Mouse (Mus musculus) heart, adult 2 months (tissue): ENCODE results near the gene 9930022D16Rik. TPM values are rescaled to one million over a fixed set of nuclear protein-coding genes. Genes with fewer than 3 reads are reported as not detected.

ENCODE experiments used
- DNase-seq, 2 experiments: peaks; one replicate each; pipeline ENCODE4 v3.0.0; 2021
- H3K27ac ChIP-seq: fragments of 200-600 bp; 2 replicates; pipeline ENCODE4 v1.8.1; 2022
- H3K27me3 ChIP-seq: fragments of 200-500 bp; 2 replicates; pipeline ENCODE4 v1.6.1; 2012; ENCODE audit warnings: mild to moderate bottlenecking, low read length, inconsistent platforms, mixed read lengths; ENCODE audit not compliant: control insufficient read depth, insufficient read depth
- H3K36me3 ChIP-seq: fragments of 200-500 bp; 2 replicates; pipeline ENCODE4 v1.6.1; 2012; ENCODE audit warnings: low read length, inconsistent platforms; ENCODE audit not compliant: control insufficient read depth, insufficient read depth
- H3K4me1 ChIP-seq: fragments of 200-500 bp; 2 replicates; pipeline ENCODE4 v1.6.1; 2011; ENCODE audit warnings: low read length; ENCODE audit not compliant: control insufficient read depth, insufficient read depth
- H3K4me3 ChIP-seq: fragments of 200-600 bp; 2 replicates; pipeline ENCODE4 v1.8.1; 2022
- H3K79me2 ChIP-seq: fragments of 200-500 bp; replicated peaks from 2 replicates; pipeline ENCODE4 v1.6.1; 2012; ENCODE audit warnings: mild to moderate bottlenecking, inconsistent platforms, low read length, moderate library complexity, mixed read lengths; ENCODE audit not compliant: control insufficient read depth, insufficient read depth
- H3K9ac ChIP-seq: fragments of 200-500 bp; 2 replicates; pipeline ENCODE4 v1.6.1; 2012; ENCODE audit warnings: low read depth, mild to moderate bottlenecking, control low read depth, inconsistent platforms, low read length, mixed read lengths
- CTCF ChIP-seq: fragments of 200-600 bp; IDR thresholded peaks from 2 replicates; pipeline ENCODE4 v1.8.1; 2022; ENCODE audit warnings: antibody characterized with exemption, mild to moderate bottlenecking, moderate library complexity
- EP300 ChIP-seq: fragments of 200-500 bp; IDR thresholded peaks from 2 replicates; pipeline ENCODE4 v1.6.1; 2011; ENCODE audit warnings: low read depth, low read length, control low read depth; ENCODE audit not compliant: insufficient read depth
- POLR2A ChIP-seq: fragments of 200-500 bp; IDR thresholded peaks from 2 replicates; pipeline ENCODE4 v1.6.1; 2011; ENCODE audit warnings: mild to moderate bottlenecking, low read depth, low read length, control low read depth; ENCODE audit not compliant: insufficient read depth
- WGBS: fragments of 180-500 bp; shearing (Covaris S2); methylation state at CpG from one replicate; pipeline ENCODE4 v1.1.7; 2018; 5-methylcytosine and 5-hydroxymethylcytosine counted together
- intact Hi-C: fragments of 180-260 bp; cut with DNase I; formaldehyde crosslinking; loops from one replicate; pipeline ENCODE4 v1.15.1; 2025
- polyA plus RNA-seq: library from polyadenylated mRNA; depleted of rRNA; stranded (reverse); fragments of >200 nt; gene quantifications from 2 replicates; pipeline ENCODE4 v1.2.3, GENCODE M21; 2012
- total RNA-seq, 2 experiments: library from RNA; stranded (reverse); gene quantifications; 2 replicates each; pipeline ENCODE4 v1.2.3; 2021

The 9930022D16Rik gene
- total and polyA plus RNA-seq, 3 experiments: not detected

DNA sequence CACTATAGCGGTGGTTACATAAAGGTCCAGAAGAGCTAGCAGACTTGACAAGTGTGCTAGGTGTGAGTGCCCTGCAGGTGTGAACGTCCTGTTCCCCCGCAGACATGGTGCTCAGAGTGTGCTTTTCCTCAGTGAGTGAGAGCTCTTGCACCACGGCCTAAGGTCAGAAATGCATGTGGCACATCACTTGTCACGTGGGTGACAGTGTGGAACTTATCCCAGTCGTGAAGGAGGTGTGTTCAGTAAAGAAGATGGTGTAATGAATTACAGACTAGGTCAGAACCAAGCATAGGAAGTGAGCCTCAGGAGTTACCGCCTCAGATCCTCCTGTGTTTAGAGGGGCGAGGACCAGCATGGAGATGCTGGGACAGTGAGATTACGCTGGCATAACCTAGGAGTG, 18.4 kb upstream of the 9930022D16Rik start:
- intact Hi-C loops: no loop called here
- H3K79me2 ChIP-seq: peaks cover 3% of the 10 kb centered on the region
- no peak for TF ChIP-seq EP300
- no peak for TF ChIP-seq CTCF
- TF ChIP-seq POLR2A: no peak
- H3K27ac ChIP-seq: no peak overlapping the region
- no peaks in the 10 kb centered on the region for H3K36me3 ChIP-seq
- no peak overlapping the region for H3K9ac ChIP-seq
- no peak for DNase-seq
- H3K27me3 ChIP-seq: no peaks in the 10 kb centered on the region
- no peak overlapping the region for H3K4me3 ChIP-seq
- H3K4me1 ChIP-seq: peaks cover 3% of the 10 kb centered on the region
- WGBS: 84% methylated on average over 9 of the region's 9 CpGs

DNA sequence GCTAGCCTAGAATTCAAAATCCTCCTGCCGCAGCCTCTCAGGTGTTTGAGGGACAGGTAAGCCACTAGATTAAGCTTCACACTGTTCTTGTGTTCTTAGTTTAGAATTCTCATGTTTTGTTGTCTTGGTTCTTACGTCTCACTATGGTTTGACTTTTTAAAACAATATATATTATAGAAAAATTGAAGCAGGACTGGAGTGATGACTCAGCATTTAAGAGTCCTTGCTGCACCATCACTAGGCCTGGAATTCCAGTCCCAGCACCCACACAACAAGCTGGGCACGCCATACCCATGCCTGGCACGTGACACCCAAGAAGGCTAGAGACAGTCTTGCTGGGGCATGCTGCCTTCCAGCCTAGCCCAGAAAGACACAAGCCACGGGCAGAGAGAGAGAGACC, 7.3 kb upstream of the 9930022D16Rik start:
- H3K27ac ChIP-seq: no peak overlapping the region
- no peaks in the 10 kb centered on the region for H3K4me1 ChIP-seq
- intact Hi-C loops: no loop called here
- H3K27me3 ChIP-seq: no peaks in the 10 kb centered on the region
- DNase-seq: no peak
- no peaks in the 10 kb centered on the region for H3K36me3 ChIP-seq
- no peaks in the 10 kb centered on the region for H3K79me2 ChIP-seq
- 87% methylated on average over 5 of the region's 5 CpGs for WGBS
- no peak overlapping the region for H3K9ac ChIP-seq
- TF ChIP-seq CTCF: no peak
- TF ChIP-seq POLR2A: no peak
- no peak for TF ChIP-seq EP300
- H3K4me3 ChIP-seq: no peak overlapping the region

- Histone ChIP-seq H3K4me3 (no peak overlapping the region), H3K79me2 (no peaks in the 10 kb centered on the region), H3K9ac (no peak overlapping the region), H3K36me3 (no peaks in the 10 kb centered on the region), H3K27ac (no peak overlapping the region), H3K4me1 (no peaks in the 10 kb centered on the region), H3K27me3 (no peaks in the 10 kb centered on the region)
- no peak for TF ChIP-seq CTCF
- TF ChIP-seq EP300: no peak
- no peak for TF ChIP-seq POLR2A
- 81% methylated on average over 15 of the region's 15 CpGs for WGBS
- intact Hi-C loops: no loop called here
- no peak for DNase-seq
These were observed 3.3 kb upstream of the 9930022D16Rik start for GRCm38 (mm10) chr11:109410197-109410980.

DNA sequence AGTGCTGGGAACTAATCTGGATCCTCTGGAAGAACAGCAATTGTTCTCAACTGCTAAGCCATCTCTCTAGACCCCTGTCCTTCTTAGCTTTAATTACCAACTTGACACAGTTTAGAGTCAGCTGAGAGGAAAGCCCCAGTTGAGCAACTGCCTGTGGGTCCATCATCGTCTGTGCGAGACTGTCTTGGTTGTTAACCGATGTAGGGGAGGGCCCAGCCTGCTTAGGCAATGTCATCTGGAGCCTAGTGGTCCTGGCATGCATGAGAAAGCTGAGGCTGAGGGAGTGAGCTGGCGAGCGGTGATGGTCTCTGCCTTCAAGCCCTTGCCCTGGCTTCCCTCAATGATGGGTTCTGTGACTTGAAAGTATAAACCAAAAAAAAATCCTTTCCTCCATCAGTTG, 1.1 kb downstream of the 9930022D16Rik start:
- no peak for TF ChIP-seq CTCF
- no peak for TF ChIP-seq POLR2A
- TF ChIP-seq EP300: no peak
- no peak overlapping the region for H3K27ac ChIP-seq
- no peaks in the 10 kb centered on the region for H3K36me3 ChIP-seq
- intact Hi-C loops: no loop called here
- no peak overlapping the region for H3K4me3 ChIP-seq
- no peaks in the 10 kb centered on the region for H3K4me1 ChIP-seq
- no peaks in the 10 kb centered on the region for H3K79me2 ChIP-seq
- no peak overlapping the region for H3K9ac ChIP-seq
- no peaks in the 10 kb centered on the region for H3K27me3 ChIP-seq
- DNase-seq: no peak
- 95% methylated on average over 5 of the region's 5 CpGs for WGBS

- Histone ChIP-seq H3K27ac (no peak overlapping the region), H3K4me1 (no peaks in the 10 kb centered on the region), H3K79me2 (no peaks in the 10 kb centered on the region), H3K9ac (no peak overlapping the region), H3K36me3 (no peaks in the 10 kb centered on the region), H3K4me3 (no peak overlapping the region), H3K27me3 (no peaks in the 10 kb centered on the region)
- intact Hi-C loops: no loop called here
- DNase-seq: no peak
- 57% methylated on average over 8 of the region's 8 CpGs for WGBS
- TF ChIP-seq EP300 (no peak), POLR2A (no peak), CTCF (no peak)
These were observed 3.1 kb downstream of the 9930022D16Rik start for GRCm38 (mm10) chr11:109416709-109417420.

DNA sequence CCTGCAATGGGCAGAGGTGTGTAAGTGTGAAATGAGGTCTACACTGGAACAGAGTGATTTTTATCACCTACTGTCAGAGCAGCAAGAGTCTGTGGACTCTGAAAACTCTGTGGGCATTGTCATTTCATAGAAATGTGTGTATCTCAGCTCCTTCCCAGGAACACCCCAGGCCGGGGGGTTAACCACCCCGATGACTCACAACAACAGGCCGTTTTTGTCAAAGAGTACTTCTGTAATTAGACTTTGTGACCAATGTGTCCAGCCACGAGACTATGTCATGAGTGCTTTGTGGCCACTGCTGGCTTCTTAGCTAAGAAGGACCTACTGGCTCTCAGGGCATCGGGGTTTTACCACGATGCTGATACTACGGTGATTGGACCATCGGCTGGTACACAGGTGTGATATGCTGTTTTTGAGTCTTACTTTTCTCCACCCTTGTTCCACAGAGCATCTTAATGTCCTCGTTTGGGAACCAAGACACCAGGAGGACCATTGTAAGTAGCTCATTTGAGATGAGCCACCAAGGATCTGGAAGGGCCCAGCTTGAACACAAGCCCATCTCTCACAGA, 3.8 kb downstream of the 9930022D16Rik start:
- intact Hi-C loops: no loop called here
- 72% methylated on average over 9 of the region's 9 CpGs for WGBS
- Histone ChIP-seq H3K4me1 (no peaks in the 10 kb centered on the region), H3K27me3 (no peaks in the 10 kb centered on the region), H3K4me3 (no peak overlapping the region), H3K27ac (no peak overlapping the region), H3K9ac (no peak overlapping the region), H3K79me2 (no peaks in the 10 kb centered on the region), H3K36me3 (no peaks in the 10 kb centered on the region)
- no peak for TF ChIP-seq EP300
- no peak for TF ChIP-seq POLR2A
- TF ChIP-seq CTCF: no peak
- no peak for DNase-seq
